Mouse (Mus musculus): Measurements from ENCODE around the gene Kcne1.

DNA sequence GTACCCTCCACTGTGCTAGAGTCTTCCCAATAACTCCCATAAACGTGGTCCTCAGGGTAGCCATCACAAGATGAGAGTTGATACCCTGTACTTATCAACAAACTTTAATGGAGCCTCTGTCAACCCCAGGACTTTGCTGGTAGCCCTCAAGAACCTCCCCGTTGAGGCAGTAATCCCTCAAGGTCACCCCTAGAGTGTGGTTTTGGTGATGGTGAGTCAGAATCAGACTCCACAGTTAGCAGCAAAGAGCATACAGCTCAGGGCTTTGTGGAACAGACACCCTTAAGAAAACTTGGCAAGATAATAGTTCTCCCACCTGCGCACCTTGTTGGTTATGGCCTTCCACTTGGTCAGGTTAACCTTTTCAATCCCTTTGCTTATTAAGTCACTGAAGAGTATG, 38.9 kb downstream of the Kcne1 start:
- TF ChIP-seq POLR2A (IDR thresholded peaks at IDR 0.05; ENCODE audit: low read depth, low read length) (no peak), CTCF (conservative IDR thresholded peaks at IDR 0.05; ENCODE audit: insufficient read depth, insufficient read length, low read depth, low read length) (no peak)
